Mouse (Mus musculus) G1E-ER4 (cell line): Measurements from ENCODE around the gene Muc13. TPM values are rescaled to one million over a fixed set of nuclear protein-coding genes. Genes with fewer than 3 reads are reported as not detected.

Source experiments
- GATA1 ChIP-seq: IDR thresholded peaks from one replicate; pipeline ENCODE4 v1.8.0; 2012; ENCODE audit warnings: low read length, inconsistent platforms
- polyA plus RNA-seq: library from polyadenylated mRNA; stranded (reverse); fragments of >175 nt; gene quantifications from 2 replicates; pipeline ENCODE4 v1.2.3, GENCODE M21; 2012

The Muc13 gene
- polyA plus RNA-seq: 0.10 and 0.13 TPM in 2 replicates

DNA sequence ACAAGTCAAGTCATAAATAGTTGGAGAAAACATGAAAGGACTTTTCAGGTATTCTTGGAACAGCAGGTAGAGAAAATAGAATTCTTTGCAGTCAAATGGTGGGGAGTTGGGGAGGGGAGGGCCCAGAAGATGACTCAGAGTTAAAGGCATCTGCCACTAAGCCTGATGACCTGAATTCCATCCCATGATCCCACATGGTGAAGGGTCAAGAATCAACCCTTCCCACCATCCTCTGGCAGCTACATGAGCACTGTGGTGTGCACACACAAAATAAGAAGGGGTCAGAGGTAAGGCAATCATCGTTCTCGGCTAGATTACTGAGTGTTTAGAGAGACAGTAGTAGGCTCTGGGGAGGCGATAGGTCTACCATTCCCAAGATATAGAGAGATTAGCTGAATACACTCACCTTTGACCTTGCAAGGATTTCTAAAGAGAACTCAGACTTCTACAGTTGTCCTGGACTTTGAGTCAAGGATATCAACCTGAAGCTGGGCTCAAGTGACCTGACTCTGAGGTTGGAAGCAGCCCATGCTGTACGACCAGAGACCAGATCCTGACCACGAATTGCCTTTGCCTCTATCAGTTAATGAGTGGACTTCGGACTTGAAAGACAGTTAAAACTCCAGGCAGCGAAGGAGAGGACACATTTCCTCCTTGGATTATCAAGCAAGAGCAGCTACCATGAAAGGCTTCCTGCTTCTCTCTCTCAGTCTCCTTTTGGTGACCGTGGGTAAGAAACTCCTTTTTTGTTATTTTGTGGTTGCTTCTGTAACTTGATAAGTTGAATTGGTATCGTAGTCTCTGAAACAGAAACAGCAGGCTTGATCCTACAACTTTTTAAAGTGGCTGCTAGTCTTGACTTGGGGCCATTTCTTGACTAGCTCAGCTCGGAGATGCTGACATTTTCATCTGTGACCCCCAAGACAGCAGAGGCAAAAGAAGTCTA lies at the start of gene Muc13:
TSS of gene Muc13 (plus strand) at position 192 of the 946 bp plus-strand sequence.
- no peak for TF ChIP-seq GATA1

DNA sequence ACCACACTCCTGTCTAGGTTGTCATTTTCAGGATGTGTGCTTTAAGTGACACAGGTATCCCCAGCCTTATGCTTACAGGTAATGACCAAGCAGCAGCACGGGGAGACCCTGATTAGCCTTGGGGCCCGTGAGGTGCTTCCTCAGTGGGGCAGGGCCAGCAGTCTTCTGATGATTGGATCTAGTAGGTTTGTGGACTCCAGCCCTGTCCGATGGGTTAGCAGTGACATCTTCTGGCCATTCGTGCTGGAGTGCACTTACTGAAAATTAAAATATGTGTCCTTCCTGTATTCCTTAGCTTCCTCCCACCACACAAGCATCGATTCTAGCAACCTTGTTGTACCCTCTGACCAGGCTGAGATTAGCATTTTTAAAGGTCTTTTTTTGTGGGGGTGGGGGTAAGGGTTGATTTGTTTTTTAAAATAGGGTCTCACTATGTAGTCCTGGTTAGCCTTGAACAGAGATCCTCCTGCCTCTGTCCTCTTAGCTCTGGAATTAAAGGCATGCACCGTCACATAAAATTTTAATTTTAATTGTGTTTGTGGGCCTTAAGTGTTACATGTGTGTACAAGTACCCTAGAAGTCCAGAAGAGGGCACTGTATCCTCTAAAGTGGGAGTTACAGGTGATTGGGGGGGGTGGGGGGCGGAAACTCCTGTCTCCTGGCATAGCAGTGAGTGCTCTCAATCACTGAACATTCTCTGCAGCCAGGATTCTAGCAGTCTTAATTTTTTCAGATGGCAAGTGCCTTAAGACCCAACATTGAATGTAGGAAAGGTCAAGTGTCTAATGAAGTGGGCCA lies 49.0 kb upstream of the Muc13 start:
- no peak for TF ChIP-seq GATA1

DNA sequence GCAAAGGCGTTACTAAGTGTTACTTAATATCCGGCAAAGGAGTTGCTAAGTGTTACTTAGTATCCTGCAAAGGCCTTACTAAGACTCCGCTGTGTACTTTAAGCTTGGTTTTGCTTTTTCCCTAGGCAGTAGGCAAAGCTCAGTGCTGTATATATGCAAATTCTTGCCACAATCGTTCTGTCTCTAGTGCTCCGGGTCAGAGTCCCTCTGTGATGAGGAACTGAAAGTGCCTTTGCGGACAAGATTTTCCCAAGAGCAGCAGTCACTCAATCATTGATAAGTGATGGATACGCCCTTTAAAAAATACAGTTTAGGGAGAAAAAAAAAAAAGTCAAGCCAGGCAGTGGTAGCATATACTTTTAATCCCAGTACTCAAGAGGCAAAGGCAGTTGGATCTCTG lies 48.4 kb upstream of the Muc13 start:
- no peak for TF ChIP-seq GATA1

DNA sequence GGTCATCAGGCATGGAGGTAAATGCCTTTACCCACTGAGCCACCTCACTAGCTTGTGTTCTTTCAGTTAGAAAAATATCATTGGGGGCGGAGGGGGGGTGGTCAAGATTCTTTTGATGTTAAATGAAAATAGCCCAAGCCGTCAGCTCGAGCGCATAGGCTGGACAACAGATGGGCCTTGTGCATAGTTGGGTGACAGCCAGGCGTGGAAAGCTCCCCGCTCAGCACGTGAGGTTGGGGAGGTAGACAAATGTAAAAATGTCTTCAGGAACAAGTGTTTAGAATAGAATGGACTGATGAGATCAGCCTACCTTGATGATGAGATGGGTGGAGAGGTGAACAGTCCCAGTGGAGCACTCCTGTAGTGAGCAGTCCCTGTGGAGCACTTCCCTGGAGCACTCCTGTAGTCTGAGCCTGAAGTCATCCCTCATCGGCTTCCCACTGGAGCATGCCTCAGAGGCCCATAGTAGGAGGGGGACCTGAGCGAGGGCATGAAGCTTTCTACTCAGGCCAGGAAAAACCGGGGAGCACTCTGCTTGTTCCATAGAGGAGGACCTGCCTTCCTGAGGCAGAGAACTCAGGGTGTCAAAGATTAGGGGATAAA lies 47.7 kb upstream of the Muc13 start:
- no peak for TF ChIP-seq GATA1

DNA sequence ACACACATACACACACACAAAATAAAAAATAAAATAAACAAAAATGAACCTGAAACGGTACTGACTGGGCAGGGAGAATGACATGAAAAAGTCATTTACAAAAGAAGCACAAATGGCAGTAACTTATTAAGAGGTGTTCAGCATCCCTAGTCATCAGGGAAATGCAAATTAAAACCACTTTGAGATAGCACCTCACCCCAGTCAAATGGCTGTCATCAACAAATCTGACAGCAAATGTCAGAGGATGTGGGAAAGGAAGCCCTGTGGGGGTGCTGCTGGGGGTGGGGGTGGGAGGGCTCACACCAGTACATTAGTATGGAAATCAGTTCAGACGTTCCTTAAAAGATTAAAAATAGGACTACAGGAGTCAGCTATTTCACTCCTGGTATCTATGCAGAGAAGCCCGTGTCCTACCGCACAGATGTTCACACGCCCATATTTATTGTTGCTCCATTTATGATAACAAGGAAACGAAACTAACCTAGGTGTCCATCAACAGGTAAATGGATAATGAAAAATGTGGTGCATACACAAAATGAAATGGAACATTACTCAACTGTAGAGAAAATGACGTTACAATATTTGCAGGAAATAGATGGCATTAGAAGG lies 46.4 kb upstream of the Muc13 start:
- TF ChIP-seq GATA1: no peak

DNA sequence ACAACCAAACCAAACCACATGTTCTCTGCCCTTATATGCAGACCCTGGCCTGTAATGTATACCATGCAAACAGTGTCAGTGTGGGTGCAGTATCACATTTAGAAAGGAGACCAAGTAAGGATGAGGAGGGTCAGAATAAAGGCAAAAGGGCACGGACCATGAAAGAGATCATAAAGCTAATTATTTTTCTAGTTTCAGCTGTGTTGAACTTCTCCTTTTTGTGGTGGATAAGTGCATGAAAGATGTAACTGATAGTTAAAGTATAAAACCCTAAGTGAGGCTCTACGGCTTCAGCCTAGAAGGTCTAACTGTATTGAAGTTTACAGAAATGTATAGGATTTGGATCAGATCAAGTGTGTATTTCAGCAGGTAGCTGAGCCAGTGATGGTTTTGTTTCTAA lies 45.8 kb upstream of the Muc13 start:
- no peak for TF ChIP-seq GATA1

DNA sequence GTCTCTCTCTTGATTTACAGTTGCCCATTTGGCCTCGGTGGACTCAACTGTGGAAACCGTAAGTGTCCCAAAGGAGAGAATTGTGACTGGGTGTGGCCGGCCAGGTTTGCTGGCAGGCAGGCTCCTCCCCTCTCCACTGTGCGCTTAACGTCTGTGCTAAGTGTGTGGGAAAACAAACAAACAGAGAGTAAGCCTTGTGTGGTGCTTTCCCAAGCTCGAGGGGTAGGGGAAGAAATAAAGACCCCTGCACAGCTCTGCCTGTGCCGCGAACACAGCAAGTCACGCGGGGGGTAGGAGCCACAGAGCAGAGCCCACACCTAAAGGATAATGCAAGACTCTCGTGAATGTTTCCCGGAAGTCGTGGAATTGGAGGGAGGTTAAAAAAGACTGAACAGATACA lies 42.7 kb upstream of the Muc13 start:
- TF ChIP-seq GATA1: no peak

DNA sequence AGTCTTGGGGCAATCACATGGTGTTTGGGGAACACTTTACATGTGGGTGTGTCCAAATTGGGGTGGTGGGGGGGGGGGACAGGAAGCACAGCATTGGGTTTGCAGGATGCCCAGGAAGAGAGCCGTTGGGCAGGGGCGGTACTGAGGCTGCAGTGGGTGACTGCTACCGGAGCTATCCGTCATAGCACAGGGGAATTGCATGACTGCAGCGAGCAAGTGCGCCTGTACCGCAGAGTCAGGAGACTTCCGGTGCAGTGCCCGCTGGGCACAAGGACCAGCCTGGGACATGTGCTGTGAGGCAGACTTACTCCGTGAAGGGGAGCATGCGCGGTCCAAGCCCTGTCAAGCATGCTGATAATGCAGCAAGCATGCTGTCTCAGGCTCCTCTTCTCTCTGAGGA lies 42.2 kb upstream of the Muc13 start:
- no peak for TF ChIP-seq GATA1

DNA sequence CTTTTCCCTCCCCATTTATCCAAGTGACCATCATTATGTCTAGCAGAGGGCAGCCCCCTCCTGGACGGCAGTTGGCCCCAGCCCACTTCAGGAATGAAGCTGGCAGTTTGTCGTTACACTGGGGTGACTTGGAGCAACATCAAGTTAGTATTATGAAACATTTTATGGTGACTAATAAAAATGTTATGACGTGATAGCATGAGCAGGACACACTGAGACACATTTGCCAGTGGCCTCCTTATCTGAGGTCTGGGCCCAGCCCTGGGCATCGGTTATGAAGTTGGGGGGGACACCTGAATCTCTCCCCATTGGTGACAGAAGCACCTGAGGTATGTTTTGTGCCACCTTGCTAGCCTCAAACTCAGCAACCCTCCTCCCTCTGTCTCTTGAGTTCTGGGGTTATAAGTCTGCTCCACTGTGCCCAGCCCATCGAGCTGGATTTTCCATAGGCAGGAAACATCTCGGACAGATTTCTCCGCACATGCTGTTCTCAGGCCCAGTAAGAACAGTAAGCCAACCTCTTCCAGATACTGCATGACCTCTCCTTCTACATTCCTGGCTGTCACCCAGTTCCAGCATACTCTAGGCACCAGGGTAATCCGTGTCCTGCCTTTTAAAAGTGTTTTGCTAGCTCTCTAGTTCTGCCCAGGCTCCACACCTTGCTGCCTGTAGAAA lies 40.8 kb upstream of the Muc13 start:
- no peak for TF ChIP-seq GATA1

DNA sequence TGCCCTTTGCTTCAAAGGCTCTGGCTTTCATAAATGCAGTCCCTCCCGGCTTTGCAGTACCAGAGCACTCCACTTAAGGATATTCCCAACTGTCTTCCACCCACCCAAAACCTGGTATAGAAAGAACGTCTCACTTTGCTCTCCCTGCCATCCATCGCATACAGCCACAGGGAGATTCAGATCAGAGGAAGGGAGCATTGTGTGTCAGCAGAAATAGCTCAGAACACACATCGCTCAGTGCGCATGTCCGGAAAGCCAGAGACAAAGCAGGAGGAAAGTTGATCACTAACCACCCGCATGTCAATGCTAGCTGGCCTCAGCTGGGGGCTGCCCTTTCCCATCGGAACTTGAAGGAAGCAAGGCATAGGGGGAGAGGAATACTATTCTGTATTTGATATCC lies 38.5 kb upstream of the Muc13 start:
- TF ChIP-seq GATA1: no peak

DNA sequence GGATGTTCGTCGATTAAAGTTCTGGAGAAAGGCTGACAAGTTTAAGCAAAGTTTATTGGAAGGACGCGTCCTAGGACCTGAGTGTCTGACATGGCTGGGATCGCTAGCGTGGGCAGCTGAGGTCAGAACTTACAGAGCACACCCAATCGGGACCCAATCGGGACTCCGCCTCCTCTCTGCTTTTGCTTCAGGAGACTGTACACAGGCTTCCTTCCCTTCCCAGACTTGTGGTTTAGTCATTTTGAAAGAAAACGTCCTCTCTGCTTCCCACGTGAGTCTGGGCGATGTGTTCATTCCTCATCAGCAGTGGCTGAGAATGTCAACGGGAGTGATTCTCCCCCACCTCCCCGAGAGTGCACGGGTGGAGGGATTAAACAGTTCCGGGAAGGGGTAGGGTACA lies 37.9 kb upstream of the Muc13 start:
- no peak for TF ChIP-seq GATA1

DNA sequence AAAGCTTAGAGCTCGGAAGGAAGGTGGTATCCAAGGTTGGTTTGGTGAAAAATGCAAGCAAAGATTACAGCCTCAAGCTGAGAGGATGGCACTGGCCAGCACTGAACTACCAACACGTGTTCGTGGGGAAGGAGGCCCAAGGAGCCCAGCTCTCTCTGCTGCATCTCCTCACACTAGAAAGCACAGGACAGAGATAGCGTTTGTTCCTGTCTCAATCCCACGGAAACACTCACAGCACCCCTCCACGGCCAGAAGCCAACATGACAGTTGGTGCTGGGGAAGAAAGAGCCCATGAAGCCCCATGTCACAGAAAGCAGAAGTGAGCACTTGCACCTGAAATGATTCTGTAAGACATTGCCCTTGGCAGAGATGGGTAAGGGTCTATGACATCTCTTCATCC lies 37.4 kb upstream of the Muc13 start:
- no peak for TF ChIP-seq GATA1

DNA sequence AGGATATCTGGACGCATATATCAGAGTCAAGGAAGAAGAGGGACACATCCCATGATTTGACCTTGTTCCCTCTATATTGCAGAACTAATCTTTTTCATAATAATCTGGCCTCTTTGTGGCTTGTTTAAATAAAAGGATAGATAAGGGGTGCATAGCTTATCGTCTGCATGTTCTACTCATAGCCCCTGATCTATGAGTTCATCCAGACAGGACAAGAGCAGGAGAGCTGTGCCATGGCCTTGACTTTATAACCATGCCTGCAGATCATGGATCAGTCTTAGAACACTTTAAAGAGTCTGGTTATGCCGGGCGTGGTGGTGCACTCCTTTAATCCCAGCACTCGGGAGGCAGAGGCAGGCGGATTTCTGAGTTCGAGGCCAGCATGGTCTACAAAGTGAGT lies 34.6 kb upstream of the Muc13 start:
- TF ChIP-seq GATA1: no peak

DNA sequence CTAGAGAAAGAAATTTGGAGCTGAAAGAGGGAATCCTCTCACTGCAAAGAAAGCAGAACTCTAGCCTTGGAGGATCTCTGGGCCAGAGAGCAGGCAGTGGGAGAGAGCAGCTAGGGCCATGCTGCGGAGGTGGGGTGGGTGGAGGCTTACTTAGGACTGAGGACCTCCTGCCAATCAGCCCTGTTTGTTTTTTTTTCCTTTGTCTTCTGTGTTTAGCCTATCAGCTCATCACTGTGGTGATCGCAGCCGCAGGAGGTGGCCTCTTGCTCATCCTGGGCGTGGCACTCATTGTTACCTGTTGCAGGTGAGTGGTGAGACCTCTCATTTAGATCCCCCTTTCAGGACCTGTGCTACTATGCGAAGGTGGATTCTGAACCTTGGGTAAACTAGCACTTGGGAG lies 33.3 kb upstream of the Muc13 start:
- TF ChIP-seq GATA1: no peak

DNA sequence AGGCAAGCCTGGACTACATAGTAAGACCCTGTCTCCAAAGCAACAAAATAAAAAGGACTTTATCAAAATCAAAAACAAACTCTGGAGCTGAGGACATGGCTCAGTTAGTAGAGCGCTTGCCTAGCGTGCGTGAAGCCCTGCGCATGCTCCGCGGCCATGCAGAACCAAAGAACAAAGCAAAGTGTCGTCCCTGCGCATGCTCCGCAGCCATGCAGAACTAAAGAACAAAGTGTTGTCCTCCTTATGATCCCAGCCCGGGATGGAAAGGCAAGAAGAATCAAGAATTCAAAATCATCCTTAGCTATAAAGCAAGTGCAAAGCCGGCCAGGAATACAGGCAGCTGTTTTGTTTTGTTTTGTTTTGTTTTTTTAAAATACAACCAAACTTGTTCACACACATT lies 32.8 kb upstream of the Muc13 start:
- no peak for TF ChIP-seq GATA1
